Mouse (Mus musculus): ENCODE measurements around the gene Cbarp. TPM values are rescaled to one million over a fixed set of nuclear protein-coding genes. Genes with fewer than 3 reads are reported as not detected.
A peak's percentile ranks its signal among the peaks of the same experiment; 100 is the strongest.

Gene Cbarp
- polyA plus RNA-seq, 1 experiment from 2014 or later: 11.1 TPM

GRCm38 (mm10) chr10:80107678-80108077 lies 33.0 kb downstream of the Cbarp start:
- 63% methylated on average over 6 of the region's 6 CpGs for WGBS
- no peak for ATAC-seq (ENCODE audit: insufficient read depth, low FRiP score, low TSS enrichment)
- Histone ChIP-seq H3K27ac (ENCODE audit: low read depth, low read length) (no peak overlapping the region), H3K9ac (ENCODE audit: low read length) (no peak overlapping the region), H3K4me1 (ENCODE audit: control insufficient read depth, insufficient read depth, low read length) (no peaks in the 10 kb centered on the region), H3K36me3 (ENCODE audit: control insufficient read depth, insufficient read depth, low read length) (no peaks in the 10 kb centered on the region), H3K4me3 (ENCODE audit: low read depth, low read length) (no peak overlapping the region), H3K9me3 (ENCODE audit: control insufficient read depth, low read length) (no peaks in the 10 kb centered on the region), H3K4me2 (ENCODE audit: low read depth) (no peak overlapping the region), H3K27me3 (ENCODE audit: control insufficient read depth, insufficient read depth, low read length) (no peaks in the 10 kb centered on the region)
- DNase-seq (ENCODE audit: low spot score): no peak

- no peak overlapping the region for H3K27ac ChIP-seq (ENCODE audit: low read depth, low read length)
- no peak for DNase-seq (ENCODE audit: low spot score)
- no peaks in the 10 kb centered on the region for H3K36me3 ChIP-seq (ENCODE audit: control insufficient read depth, insufficient read depth, low read length)
- no peak overlapping the region for H3K9ac ChIP-seq (ENCODE audit: low read length)
- H3K4me2 ChIP-seq (ENCODE audit: low read depth): no peak overlapping the region
- no peak overlapping the region for H3K4me3 ChIP-seq (ENCODE audit: low read depth, low read length)
- ATAC-seq (ENCODE audit: insufficient read depth, low FRiP score, low TSS enrichment): no peak
- peaks cover 7% of the 10 kb centered on the region for H3K4me1 ChIP-seq (ENCODE audit: control insufficient read depth, insufficient read depth, low read length)
- no peaks in the 10 kb centered on the region for H3K9me3 ChIP-seq (ENCODE audit: control insufficient read depth, low read length)
- WGBS: 70% methylated on average over 5 of the region's 5 CpGs
- H3K27me3 ChIP-seq (ENCODE audit: control insufficient read depth, insufficient read depth, low read length): no peaks in the 10 kb centered on the region
These were observed 34.7 kb downstream of the Cbarp start for GRCm38 (mm10) chr10:80105926-80106325.

DNA sequence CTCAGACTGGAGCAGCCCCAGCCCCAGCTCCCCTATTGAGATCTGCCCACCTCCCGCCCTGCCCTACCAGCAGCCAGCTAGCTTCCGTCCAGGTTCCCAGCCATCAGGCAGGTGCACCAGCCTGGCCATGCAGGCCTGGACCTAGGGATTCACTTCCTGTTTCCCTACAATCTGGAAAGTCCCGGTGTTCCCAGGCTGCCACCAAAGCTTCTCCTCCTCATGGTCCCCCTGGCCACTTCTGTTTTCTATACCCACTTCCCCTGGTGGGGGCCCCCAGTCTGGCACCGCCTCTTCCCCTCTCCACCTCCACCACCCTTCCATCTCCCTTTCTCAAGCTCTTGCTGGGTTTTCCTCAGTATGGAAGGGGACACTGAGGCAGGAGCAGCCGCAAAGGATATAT lies 35.2 kb downstream of the Cbarp start, which contains the start of gene Sbno2:
Gene Sbno2, minus strand, starts transcription at position 112 of the 400 bp plus-strand sequence.
- Histone ChIP-seq H3K9me3 (ENCODE audit: control insufficient read depth, low read length) (no peaks in the 10 kb centered on the region), H3K4me2 (ENCODE audit: low read depth) (no peak within 1 kb of the TSS), H3K9ac (ENCODE audit: low read length) (no peak within 1 kb of the TSS), H3K4me1 (ENCODE audit: control insufficient read depth, insufficient read depth, low read length) (peaks cover 8% of the 10 kb centered on the region), H3K36me3 (ENCODE audit: control insufficient read depth, insufficient read depth, low read length) (no peaks in the 10 kb centered on the region), H3K27ac (ENCODE audit: low read depth, low read length) (no peak within 1 kb of the TSS), H3K4me3 (ENCODE audit: low read depth, low read length) (no peak within 1 kb of the TSS), H3K27me3 (ENCODE audit: control insufficient read depth, insufficient read depth, low read length) (no peaks in the 10 kb centered on the region)
- DNase-seq (ENCODE audit: low spot score) (no peak), ATAC-seq (ENCODE audit: insufficient read depth, low FRiP score, low TSS enrichment) (no peak)
- WGBS: 69% methylated on average over 5 of the region's 5 CpGs

DNA sequence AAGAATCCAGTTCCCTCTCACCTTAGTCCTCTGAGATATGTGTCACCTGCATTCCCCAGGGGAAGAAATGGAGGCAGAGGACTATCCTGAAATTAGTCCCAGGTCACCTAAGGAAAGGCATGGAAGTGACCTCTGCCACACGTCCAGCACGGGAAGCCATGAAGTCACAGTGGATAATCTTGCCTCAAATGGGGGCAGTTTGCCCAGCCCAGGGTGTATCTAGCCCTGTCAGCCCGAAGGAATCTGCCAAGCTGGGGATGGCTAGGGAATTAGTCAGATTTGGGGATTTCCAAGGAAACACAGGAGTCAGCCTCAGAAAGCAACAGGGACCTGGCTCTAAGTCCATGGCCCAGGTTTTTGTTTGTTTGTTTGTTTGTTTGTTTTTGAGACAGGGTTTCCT lies 36.5 kb downstream of the Cbarp start:
- WGBS: 88% methylated on average over 3 of the region's 3 CpGs
- Histone ChIP-seq H3K4me2 (ENCODE audit: low read depth) (no peak overlapping the region), H3K9ac (ENCODE audit: low read length) (no peak overlapping the region), H3K4me3 (ENCODE audit: low read depth, low read length) (no peak overlapping the region), H3K9me3 (ENCODE audit: control insufficient read depth, low read length) (no peaks in the 10 kb centered on the region), H3K27ac (ENCODE audit: low read depth, low read length) (no peak overlapping the region), H3K27me3 (ENCODE audit: control insufficient read depth, insufficient read depth, low read length) (no peaks in the 10 kb centered on the region), H3K36me3 (ENCODE audit: control insufficient read depth, insufficient read depth, low read length) (no peaks in the 10 kb centered on the region), H3K4me1 (ENCODE audit: control insufficient read depth, insufficient read depth, low read length) (peaks cover 8% of the 10 kb centered on the region)
- no peak for ATAC-seq (ENCODE audit: insufficient read depth, low FRiP score, low TSS enrichment)
- no peak for DNase-seq (ENCODE audit: low spot score)

DNA sequence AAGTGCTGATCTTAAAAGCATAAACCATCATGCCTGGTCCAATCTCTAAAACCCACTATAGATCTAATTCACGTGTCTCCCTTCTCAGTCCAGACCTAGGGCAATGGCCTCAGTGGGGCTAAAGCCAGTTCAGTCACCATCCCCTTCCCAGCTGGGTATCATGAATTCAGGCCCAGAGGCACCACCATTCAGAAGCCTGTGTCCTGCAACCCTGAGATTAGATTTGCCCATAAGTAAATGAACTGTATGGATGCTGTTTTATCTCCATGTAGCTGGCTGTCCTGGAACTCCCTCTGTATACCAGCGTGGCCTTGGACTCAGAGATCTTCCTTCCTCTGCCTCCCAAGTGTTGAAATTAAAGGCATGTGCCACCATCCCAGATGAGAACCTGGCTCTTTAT lies 37.6 kb downstream of the Cbarp start:
- H3K4me2 ChIP-seq (ENCODE audit: low read depth): no peak overlapping the region
- H3K9me3 ChIP-seq (ENCODE audit: control insufficient read depth, low read length): no peaks in the 10 kb centered on the region
- H3K4me1 ChIP-seq (ENCODE audit: control insufficient read depth, insufficient read depth, low read length): peaks cover 8% of the 10 kb centered on the region
- H3K4me3 ChIP-seq (ENCODE audit: low read depth, low read length): no peak overlapping the region
- ATAC-seq (ENCODE audit: insufficient read depth, low FRiP score, low TSS enrichment) (0 out of 2 replicates have a peak, but pooled peaks have one; percentile 13), DNase-seq (ENCODE audit: low spot score) (no peak)
- H3K27me3 ChIP-seq (ENCODE audit: control insufficient read depth, insufficient read depth, low read length): no peaks in the 10 kb centered on the region
- H3K36me3 ChIP-seq (ENCODE audit: control insufficient read depth, insufficient read depth, low read length): no peaks in the 10 kb centered on the region
- no peak overlapping the region for H3K27ac ChIP-seq (ENCODE audit: low read depth, low read length)
- H3K9ac ChIP-seq (ENCODE audit: low read length): no peak overlapping the region; the same call in 1 of the 2 replicates
- 80% methylated on average over 2 of the region's 2 CpGs for WGBS

GRCm38 (mm10) chr10:80102216-80102915 lies 38.3 kb downstream of the Cbarp start:
- DNase-seq (ENCODE audit: low spot score): peak; percentile 91
- H3K4me2 ChIP-seq (ENCODE audit: low read depth): peak overlapping the region; percentile 83
- peak; percentile 85 for ATAC-seq (ENCODE audit: insufficient read depth, low FRiP score, low TSS enrichment)
- no peaks in the 10 kb centered on the region for H3K36me3 ChIP-seq (ENCODE audit: control insufficient read depth, insufficient read depth, low read length)
- peak overlapping the region; percentile 97 for H3K4me3 ChIP-seq (ENCODE audit: low read depth, low read length)
- peak overlapping the region; percentile 90 for H3K9ac ChIP-seq (ENCODE audit: low read length)
- no peak overlapping the region for H3K27ac ChIP-seq (ENCODE audit: low read depth, low read length)
- WGBS: under 1% methylated on average over 50 of the region's 59 CpGs
- no peaks in the 10 kb centered on the region for H3K9me3 ChIP-seq (ENCODE audit: control insufficient read depth, low read length)
- no peaks in the 10 kb centered on the region for H3K27me3 ChIP-seq (ENCODE audit: control insufficient read depth, insufficient read depth, low read length)
- peaks cover 8% of the 10 kb centered on the region for H3K4me1 ChIP-seq (ENCODE audit: control insufficient read depth, insufficient read depth, low read length)

- H3K27me3 ChIP-seq (ENCODE audit: control insufficient read depth, insufficient read depth, low read length): no peaks in the 10 kb centered on the region
- DNase-seq (ENCODE audit: low spot score) (no peak), ATAC-seq (ENCODE audit: insufficient read depth, low FRiP score, low TSS enrichment) (no peak)
- no peaks in the 10 kb centered on the region for H3K9me3 ChIP-seq (ENCODE audit: control insufficient read depth, low read length)
- WGBS: 73% methylated on average over 11 of the region's 11 CpGs
- no peak overlapping the region for H3K9ac ChIP-seq (ENCODE audit: low read length)
- no peak overlapping the region for H3K4me3 ChIP-seq (ENCODE audit: low read depth, low read length)
- peaks cover 8% of the 10 kb centered on the region for H3K4me1 ChIP-seq (ENCODE audit: control insufficient read depth, insufficient read depth, low read length)
- H3K27ac ChIP-seq (ENCODE audit: low read depth, low read length): no peak overlapping the region
- H3K36me3 ChIP-seq (ENCODE audit: control insufficient read depth, insufficient read depth, low read length): no peaks in the 10 kb centered on the region
- H3K4me2 ChIP-seq (ENCODE audit: low read depth): no peak overlapping the region
These were observed 39.7 kb downstream of the Cbarp start for GRCm38 (mm10) chr10:80100982-80101381.

GRCm38 (mm10) chr10:80098630-80099029 lies 42.0 kb downstream of the Cbarp start:
- Histone ChIP-seq H3K4me1 (ENCODE audit: control insufficient read depth, insufficient read depth, low read length) (peaks cover 8% of the 10 kb centered on the region), H3K27ac (ENCODE audit: low read depth, low read length) (no peak overlapping the region), H3K4me3 (ENCODE audit: low read depth, low read length) (no peak overlapping the region), H3K9me3 (ENCODE audit: control insufficient read depth, low read length) (no peaks in the 10 kb centered on the region), H3K27me3 (ENCODE audit: control insufficient read depth, insufficient read depth, low read length) (no peaks in the 10 kb centered on the region), H3K4me2 (ENCODE audit: low read depth) (no peak overlapping the region), H3K9ac (ENCODE audit: low read length) (no peak overlapping the region), H3K36me3 (ENCODE audit: control insufficient read depth, insufficient read depth, low read length) (no peaks in the 10 kb centered on the region)
- DNase-seq (ENCODE audit: low spot score) (no peak), ATAC-seq (ENCODE audit: insufficient read depth, low FRiP score, low TSS enrichment) (no peak)
- 90% methylated on average over 5 of the region's 5 CpGs for whole genome bisulfite sequencing

GRCm38 (mm10) chr10:80097275-80097674 lies 43.4 kb downstream of the Cbarp start:
- H3K4me1 ChIP-seq (ENCODE audit: control insufficient read depth, insufficient read depth, low read length): peaks cover 8% of the 10 kb centered on the region
- no peak overlapping the region for H3K4me3 ChIP-seq (ENCODE audit: low read depth, low read length)
- no peak overlapping the region for H3K9ac ChIP-seq (ENCODE audit: low read length)
- DNase-seq (ENCODE audit: low spot score) (no peak), ATAC-seq (ENCODE audit: insufficient read depth, low FRiP score, low TSS enrichment) (no peak)
- WGBS: 19% methylated on average over 5 of the region's 7 CpGs
- H3K27me3 ChIP-seq (ENCODE audit: control insufficient read depth, insufficient read depth, low read length): no peaks in the 10 kb centered on the region
- H3K9me3 ChIP-seq (ENCODE audit: control insufficient read depth, low read length): no peaks in the 10 kb centered on the region
- H3K36me3 ChIP-seq (ENCODE audit: control insufficient read depth, insufficient read depth, low read length): no peaks in the 10 kb centered on the region
- H3K27ac ChIP-seq (ENCODE audit: low read depth, low read length): no peak overlapping the region
- H3K4me2 ChIP-seq (ENCODE audit: low read depth): no peak overlapping the region
